Mouse (Mus musculus) lung, embryonic 14.5 days (tissue): ENCODE measurements around the gene Mn1. TPM values are rescaled to one million over a fixed set of nuclear protein-coding genes. Genes with fewer than 3 reads are reported as not detected.

Source experiments
- ATAC-seq: fragments of 200-750 bp; cut with Nextera tagmentation; 2 replicates; pipeline ENCODE4 v1.8.0; 2017; ENCODE audit warnings: mild to moderate bottlenecking, moderate TSS enrichment, moderate library complexity; ENCODE audit not compliant: insufficient read depth
- DNase-seq: peaks from one replicate; pipeline ENCODE4 v3.0.0-alpha.2; 2015
- H3K27ac ChIP-seq: fragments of 300-500 bp; sonication (generic); 2 replicates; pipeline ENCODE4 v1.5.1; 2014; ENCODE audit warnings: low read depth, mild to moderate bottlenecking, moderate library complexity
- H3K27me3 ChIP-seq: fragments of 300-500 bp; sonication (generic); 2 replicates; pipeline ENCODE4 v1.6.1; 2014; ENCODE audit warnings: low read length, control low read depth; ENCODE audit not compliant: insufficient read depth
- H3K36me3 ChIP-seq: fragments of 300-500 bp; sonication (generic); 2 replicates; pipeline ENCODE4 v1.6.1; 2014; ENCODE audit warnings: control low read depth; ENCODE audit not compliant: insufficient read depth
- H3K4me1 ChIP-seq: fragments of 300-500 bp; sonication (generic); 2 replicates; pipeline ENCODE4 v1.6.1; 2014; ENCODE audit warnings: antibody characterized with exemption, control low read depth; ENCODE audit not compliant: insufficient read depth
- H3K4me2 ChIP-seq: fragments of 300-500 bp; sonication (generic); 2 replicates; pipeline ENCODE4 v1.6.1; 2014; ENCODE audit warnings: mild to moderate bottlenecking
- H3K4me3 ChIP-seq: fragments of 300-500 bp; sonication (generic); 2 replicates; pipeline ENCODE4 v1.5.1; 2014; ENCODE audit warnings: low read depth, low read length
- H3K9ac ChIP-seq: fragments of 300-500 bp; sonication (generic); 2 replicates; pipeline ENCODE4 v1.6.1; 2014
- H3K9me3 ChIP-seq: fragments of 300-500 bp; sonication (generic); 2 replicates; pipeline ENCODE4 v1.6.1; 2016; ENCODE audit warnings: low read depth, low read length, control low read depth
- CTCF ChIP-seq: IDR thresholded peaks from 2 replicates; pipeline ENCODE4 v1.5.1; 2016; ENCODE audit warnings: antibody characterized with exemption, low read depth
- WGBS: fragments of 180-500 bp; shearing (Covaris S2); extraction: QIAGEN DNeasy Blood & Tissue Kit; methylation state at CpG from one replicate; pipeline ENCODE4 v1.1.7; 2014; 5-methylcytosine and 5-hydroxymethylcytosine counted together
- polyA plus RNA-seq: library from polyadenylated mRNA; unstranded; fragments of >200 nt; fragmentation: Nextera tagmentation; extraction: Ambion mirVana; gene quantifications from 2 replicates; pipeline ENCODE4 v1.2.1, GENCODE M21; 2014

Gene Mn1
- polyA plus RNA-seq, 1 experiment from 2014 or later = 9.7 TPM

DNA sequence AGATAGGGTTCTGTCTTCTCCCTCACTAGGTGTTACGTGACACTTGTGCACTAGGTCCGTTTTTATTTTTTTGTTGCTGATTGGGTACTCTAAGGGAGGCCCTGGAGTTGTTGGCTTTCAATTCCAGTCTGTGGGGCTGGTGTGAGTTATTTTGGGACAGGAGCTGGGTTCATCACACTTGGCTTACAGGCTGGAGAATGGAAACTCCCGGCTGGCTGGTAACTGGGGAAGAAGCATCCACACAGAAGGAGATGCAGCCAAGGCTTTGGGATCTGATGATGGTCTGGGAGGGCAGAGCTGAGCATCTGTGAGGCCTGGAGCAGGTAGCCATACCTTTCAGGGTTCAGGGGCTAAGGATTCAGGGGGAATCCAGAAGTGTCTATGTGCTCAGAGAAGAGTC, 6.5 kb upstream of the Mn1 start:
- Histone ChIP-seq H3K4me1 (peaks cover 9% of the 10 kb centered on the region), H3K9me3 (no peaks in the 10 kb centered on the region), H3K36me3 (no peaks in the 10 kb centered on the region), H3K9ac (no peak overlapping the region), H3K4me2 (no peak overlapping the region), H3K27ac (no peak overlapping the region), H3K27me3 (no peaks in the 10 kb centered on the region), H3K4me3 (no peak overlapping the region)
- no peak for TF ChIP-seq CTCF
- no peak for ATAC-seq
- no peak for DNase-seq
- WGBS = 55% methylated on average over 3 of the region's 3 CpGs

DNA sequence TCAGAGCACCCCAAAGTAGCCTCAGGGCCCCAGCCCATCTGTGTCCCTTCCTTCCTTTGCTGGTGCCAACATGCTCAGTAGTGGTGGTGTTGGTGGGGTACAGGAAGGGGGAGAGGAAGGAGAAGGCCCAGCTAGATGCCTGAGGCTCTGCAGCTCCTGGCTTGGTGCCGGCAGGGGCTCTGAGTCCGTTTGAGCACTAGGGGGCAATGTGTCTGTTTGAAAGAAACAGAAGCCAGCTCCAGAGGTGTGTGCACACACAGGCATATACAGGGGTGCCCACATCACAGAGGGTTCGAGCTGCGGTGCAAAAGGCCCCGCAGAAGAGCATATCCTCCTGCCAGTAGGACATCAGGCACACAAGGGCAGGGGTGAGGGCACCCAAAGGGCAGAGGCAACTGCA, 3.0 kb upstream of the Mn1 start:
- TF ChIP-seq CTCF = peak; percentile 87
- 2% methylated on average over 5 of the region's 5 CpGs for WGBS
- 0 out of 2 replicates have a peak, but pooled peaks cover under 1% of the 10 kb centered on the region for H3K36me3 ChIP-seq
- peaks cover 12% of the 10 kb centered on the region for H3K27me3 ChIP-seq
- no peak overlapping the region for H3K27ac ChIP-seq
- H3K4me3 ChIP-seq = no peak overlapping the region
- DNase-seq (peak; percentile 95), ATAC-seq (0 out of 2 replicates have a peak, but pooled peaks have one; percentile 11)
- no peaks in the 10 kb centered on the region for H3K9me3 ChIP-seq
- H3K4me2 ChIP-seq = 0 out of 2 replicates have a peak overlapping the region, but pooled peaks have one; percentile 98
- H3K4me1 ChIP-seq = peaks cover 10% of the 10 kb centered on the region
- H3K9ac ChIP-seq = no peak overlapping the region

DNA sequence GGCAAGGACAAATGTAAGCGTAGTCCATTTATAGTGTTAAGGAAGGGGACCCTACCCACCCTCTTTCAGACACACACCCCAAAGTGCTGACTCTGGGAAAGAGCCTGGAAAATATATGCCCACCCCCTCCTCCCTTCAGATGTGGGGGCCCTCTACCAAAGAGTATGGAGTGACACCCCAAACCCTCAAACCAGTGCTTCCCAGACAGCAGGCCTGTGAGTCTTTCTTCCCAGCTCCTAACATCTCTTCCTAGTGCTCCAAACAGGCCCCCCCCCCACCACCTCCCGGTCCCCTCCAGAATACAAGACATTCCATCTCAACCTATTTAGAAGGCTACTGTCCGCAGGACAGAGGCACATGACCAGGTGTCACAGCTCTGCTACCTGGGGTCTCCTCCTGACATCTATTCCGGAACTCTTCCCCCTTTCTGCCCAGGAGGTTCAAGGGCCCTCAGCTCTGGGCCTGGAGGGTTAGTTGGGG, 2.4 kb upstream of the Mn1 start:
- no peaks in the 10 kb centered on the region for H3K9me3 ChIP-seq
- no peak for DNase-seq
- peak overlapping the region; percentile 98; the same call in 1 of the 2 replicates for H3K4me2 ChIP-seq
- no peak for TF ChIP-seq CTCF
- no peak overlapping the region for H3K27ac ChIP-seq
- peaks cover 18% of the 10 kb centered on the region for H3K27me3 ChIP-seq
- no peak for ATAC-seq
- H3K9ac ChIP-seq = no peak overlapping the region
- 45% methylated on average over 4 of the region's 4 CpGs for WGBS
- no peak overlapping the region for H3K4me3 ChIP-seq
- H3K4me1 ChIP-seq = peaks cover 15% of the 10 kb centered on the region
- 0 out of 2 replicates have a peak, but pooled peaks cover 6% of the 10 kb centered on the region for H3K36me3 ChIP-seq

DNA sequence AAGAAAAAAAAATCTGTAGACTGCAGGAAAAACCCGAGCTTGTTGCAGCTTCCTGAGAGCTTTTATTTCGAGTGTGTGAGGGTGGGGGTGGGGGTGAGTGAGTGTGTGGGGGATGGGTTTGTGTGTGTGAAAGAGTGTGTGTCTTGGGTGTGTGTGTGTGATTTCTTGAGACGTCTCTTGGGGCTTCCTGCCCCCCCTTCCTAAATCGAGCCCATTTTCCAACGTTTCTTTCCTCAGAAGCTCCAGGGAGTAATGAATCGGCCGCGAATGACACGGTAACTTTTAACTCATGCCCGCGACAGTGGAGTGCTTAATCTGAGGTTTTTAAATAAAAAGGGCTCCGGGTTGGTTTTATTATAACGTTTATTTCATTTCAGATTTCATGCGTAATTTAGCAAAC, 1.6 kb upstream of the Mn1 start:
- H3K9me3 ChIP-seq = no peaks in the 10 kb centered on the region
- TF ChIP-seq CTCF = no peak
- no peak overlapping the region for H3K9ac ChIP-seq
- H3K27ac ChIP-seq = no peak overlapping the region
- peak overlapping the region; percentile 79 for H3K4me3 ChIP-seq
- H3K4me2 ChIP-seq = peak overlapping the region; percentile 98
- peaks cover 21% of the 10 kb centered on the region for H3K4me1 ChIP-seq
- no peak for DNase-seq
- ATAC-seq = no peak
- peaks cover 11% of the 10 kb centered on the region; the same call in 1 of the 2 replicates for H3K36me3 ChIP-seq
- WGBS = 1% methylated on average over 14 of the region's 14 CpGs
- peaks cover 26% of the 10 kb centered on the region for H3K27me3 ChIP-seq

DNA sequence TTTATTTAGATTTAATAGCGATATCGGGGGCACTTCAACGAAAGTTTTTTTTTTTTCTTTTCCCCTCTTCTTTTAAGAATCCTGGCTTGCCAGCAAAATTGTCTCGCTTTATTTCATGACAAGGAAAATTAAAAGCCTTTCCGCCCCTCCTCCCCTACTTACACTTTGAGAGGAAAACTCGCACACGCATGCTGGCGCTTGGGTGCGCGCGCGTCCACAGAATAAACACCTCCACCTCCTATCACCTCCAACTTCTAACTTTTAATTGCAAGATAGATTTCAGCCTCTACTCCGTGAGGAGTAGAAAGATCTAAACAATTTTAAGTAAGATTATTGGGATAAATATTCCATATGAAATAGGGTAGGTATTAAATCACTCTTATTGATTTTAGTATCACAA, 1.1 kb upstream of the Mn1 start:
- peak; percentile 72 for DNase-seq
- peaks cover 24% of the 10 kb centered on the region for H3K4me1 ChIP-seq
- peak overlapping the region; percentile 87 for H3K9ac ChIP-seq
- H3K36me3 ChIP-seq = peaks cover 15% of the 10 kb centered on the region; the same call in 1 of the 2 replicates
- H3K4me2 ChIP-seq = peak overlapping the region; percentile 98
- H3K27me3 ChIP-seq = peaks cover 31% of the 10 kb centered on the region
- ATAC-seq = no peak
- under 1% methylated on average over 13 of the region's 13 CpGs for WGBS
- no peak for TF ChIP-seq CTCF
- H3K27ac ChIP-seq = no peak overlapping the region; the same call in 1 of the 2 replicates
- H3K4me3 ChIP-seq = peak overlapping the region; percentile 79
- no peaks in the 10 kb centered on the region for H3K9me3 ChIP-seq

DNA sequence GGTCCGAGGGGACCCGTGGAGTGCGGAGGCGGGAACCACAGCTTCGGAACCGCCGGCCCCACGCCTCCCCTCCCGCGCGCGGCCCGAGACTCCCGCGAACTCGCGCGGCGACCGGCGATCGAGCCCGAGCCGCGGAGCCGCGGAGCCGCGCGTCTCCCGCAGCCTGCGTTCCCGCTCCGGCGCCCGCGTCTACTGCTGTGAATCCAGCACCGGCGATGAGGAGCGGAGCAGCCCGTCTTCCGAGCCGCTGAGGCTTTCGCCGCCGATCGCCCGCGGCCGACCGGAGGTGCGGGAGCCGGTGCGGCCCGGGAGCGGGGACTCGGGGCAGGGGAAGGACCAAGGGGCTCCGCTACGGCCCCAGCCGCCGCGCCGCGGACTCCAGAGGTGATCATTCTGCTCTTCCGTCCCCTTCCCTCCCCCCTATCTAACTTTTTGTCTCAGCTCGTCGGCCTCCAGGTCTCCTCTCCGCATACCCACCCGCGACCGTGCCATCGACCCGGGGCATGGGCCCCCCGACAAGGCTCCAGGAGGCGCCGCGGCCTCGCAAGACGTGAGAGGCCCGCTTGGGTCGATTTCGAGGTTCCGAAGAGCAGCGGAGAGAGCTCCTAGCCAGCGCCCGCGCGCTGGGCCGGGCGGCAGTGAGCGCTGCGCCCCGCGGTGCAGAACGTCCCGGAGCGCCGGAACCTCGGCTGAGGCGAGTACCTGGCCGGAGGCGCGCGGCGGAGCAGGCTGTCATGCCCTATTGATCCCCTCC, 393 bp downstream of the Mn1 start:
- Histone ChIP-seq H3K4me2 (peak overlapping the region; percentile 98), H3K36me3 (peaks cover 23% of the 10 kb centered on the region), H3K4me1 (peaks cover 24% of the 10 kb centered on the region), H3K9me3 (no peaks in the 10 kb centered on the region), H3K9ac (peak overlapping the region; percentile 87), H3K27me3 (peaks cover 34% of the 10 kb centered on the region), H3K4me3 (peak overlapping the region; percentile 79), H3K27ac (peak overlapping the region; percentile 80)
- DNase-seq = peak; percentile 62
- under 1% methylated on average over 105 of the region's 105 CpGs for WGBS
- no peak for TF ChIP-seq CTCF
- no peak; the same call in 1 of the 2 replicates for ATAC-seq
